Mouse (Mus musculus) heart, adult 10 weeks (tissue): ENCODE measurements around the gene Asrgl1. TPM values are rescaled to one million over a fixed set of nuclear protein-coding genes. Genes with fewer than 3 reads are reported as not detected.

ENCODE experiments used
- polyA plus RNA-seq: library from polyadenylated mRNA; stranded (reverse); fragments of 350-450 nt; fragmentation: Illumina TruSeq; extraction: RNeasy Lipid Tissue Mini Kit (QIAGEN cat#74804); gene quantifications from one replicate; pipeline ENCODE4 v1.2.3, GENCODE M21; 2014; ENCODE audit warnings: low read depth, low replicate concordance

Asrgl1 gene
- polyA plus RNA-seq = 31.3 TPM

GRCm38 (mm10) chr19:9135512-9136331 lies at the start of gene Asrgl1:
Asrgl1 (minus strand) TSS chr19:9135636.

GRCm38 (mm10) chr19:9087821-9088220 lies 47.6 kb downstream of the Asrgl1 start, which contains the start of gene Scgb1a1:
Scgb1a1 (minus strand) TSS chr19:9087958.

Other genes with a start within 250 kb of the Asrgl1 start
- 33.7 TPM for gene 1810009A15Rik, start 246.8 kb downstream of the Asrgl1 start, polyA plus RNA-seq
- not detected for gene Gm49416, start 246.7 kb downstream of the Asrgl1 start, polyA plus RNA-seq
- 8.8 TPM for gene Ints5, start 242.6 kb downstream of the Asrgl1 start, polyA plus RNA-seq
- gene Ganab, start 237.6 kb downstream of the Asrgl1 start, polyA plus RNA-seq = 55.4 TPM
- 39.6 TPM for gene B3gat3, start 215.3 kb downstream of the Asrgl1 start, polyA plus RNA-seq
- gene Rom1, start 206.3 kb downstream of the Asrgl1 start, polyA plus RNA-seq = 19.5 TPM
- 11.8 TPM for gene Eml3, start 206.1 kb downstream of the Asrgl1 start, polyA plus RNA-seq
- gene Mta2, start 193.8 kb downstream of the Asrgl1 start, polyA plus RNA-seq = 34.6 TPM
- gene Tut1, start 181.8 kb downstream of the Asrgl1 start, polyA plus RNA-seq = 9.8 TPM
- gene Eef1g, start 168.6 kb downstream of the Asrgl1 start, polyA plus RNA-seq = 285 TPM
- 84.3 TPM for gene Ahnak, start 146.4 kb downstream of the Asrgl1 start, polyA plus RNA-seq
- gene Scgb1a1, start 47.7 kb downstream of the Asrgl1 start, polyA plus RNA-seq = not detected